Mouse (Mus musculus) heart, postnatal 0 days (tissue): Measurements from ENCODE around the gene Pilrb2. TPM values are rescaled to one million over a fixed set of nuclear protein-coding genes. Genes with fewer than 3 reads are reported as not detected.
"Not testable (repeated sequence)": the region's sequence is repeated elsewhere in the genome, so short reads cannot be mapped to it uniquely, and the experiment has no call there.

Experiments
- ATAC-seq: fragments of 200-750 bp; cut with Nextera tagmentation; 2 replicates; pipeline ENCODE4 v1.8.0; 2017; ENCODE audit warnings: low read depth, moderate number of reproducible peaks, moderate library complexity; ENCODE audit not compliant: insufficient read depth
- DNase-seq: peaks from one replicate; pipeline ENCODE4 v3.0.0-alpha.2; 2016; ENCODE audit warnings: low spot score
- H3K27ac ChIP-seq: fragments of 300-500 bp; sonication (generic); 2 replicates; pipeline ENCODE4 v1.5.1; 2014; ENCODE audit warnings: low read depth, mild to moderate bottlenecking
- H3K27me3 ChIP-seq: fragments of 300-500 bp; sonication (generic); 2 replicates; pipeline ENCODE4 v1.6.1; 2014; ENCODE audit warnings: low read length, mixed read lengths; ENCODE audit not compliant: control insufficient read depth, insufficient read depth
- H3K36me3 ChIP-seq: fragments of 300-500 bp; sonication (generic); replicated peaks from 2 replicates; pipeline ENCODE4 v1.6.1; 2014; ENCODE audit warnings: low read length, mixed read lengths; ENCODE audit not compliant: control insufficient read depth, insufficient read depth
- H3K4me1 ChIP-seq: fragments of 300-500 bp; sonication (generic); 2 replicates; pipeline ENCODE4 v1.6.1; 2014; ENCODE audit warnings: antibody characterized with exemption; ENCODE audit not compliant: control insufficient read depth, insufficient read depth
- H3K4me2 ChIP-seq: fragments of 300-500 bp; sonication (generic); 2 replicates; pipeline ENCODE4 v1.6.1; 2014; ENCODE audit warnings: low read depth, mild to moderate bottlenecking, low read length, moderate library complexity
- H3K4me3 ChIP-seq: fragments of 300-500 bp; sonication (generic); 2 replicates; pipeline ENCODE4 v1.5.1; 2014; ENCODE audit warnings: low read depth, low read length
- H3K9ac ChIP-seq: fragments of 300-500 bp; sonication (generic); replicated peaks from 2 replicates; pipeline ENCODE4 v1.6.1; 2014; ENCODE audit warnings: low read depth, low read length, mixed read lengths
- H3K9me3 ChIP-seq: fragments of 300-500 bp; sonication (generic); replicated peaks from 2 replicates; pipeline ENCODE4 v1.6.1; 2016; ENCODE audit warnings: low read length; ENCODE audit not compliant: control insufficient read depth
- CTCF ChIP-seq: IDR thresholded peaks from 2 replicates; pipeline ENCODE4 v1.5.1; 2016; ENCODE audit warnings: antibody characterized with exemption, control low read depth, low read depth
- EP300 ChIP-seq: IDR thresholded peaks from 2 replicates; pipeline ENCODE4 v1.6.1; 2016; ENCODE audit warnings: antibody characterized with exemption, low read depth
- WGBS: fragments of 180-500 bp; shearing (Covaris S2); extraction: QIAGEN DNeasy Blood & Tissue Kit; methylation state at CpG from one replicate; pipeline ENCODE4 v1.1.7; 2014; 5-methylcytosine and 5-hydroxymethylcytosine counted together
- polyA plus RNA-seq: library from polyadenylated mRNA; unstranded; fragments of >200 nt; fragmentation: Nextera tagmentation; extraction: Ambion mirVana; gene quantifications from 2 replicates; pipeline ENCODE4 v1.2.1, GENCODE M21; 2015
- total RNA-seq: library from RNA; depleted of rRNA; stranded (reverse); fragments of >200 nt; gene quantifications from 2 replicates; pipeline ENCODE4 v1.2.3, GENCODE M21; 2014; ENCODE audit warnings: low replicate concordance; rRNA removed

Pilrb2 gene
- 2.4 TPM in 1 of 2 replicates, not detected in the other for total RNA-seq
- polyA plus RNA-seq = 1.2 and 1.6 TPM in 2 replicates

- H3K27ac ChIP-seq, H3K4me1 ChIP-seq, H3K27me3 ChIP-seq, ATAC-seq, H3K36me3 ChIP-seq, DNase-seq, H3K9ac ChIP-seq, H3K4me3 ChIP-seq, H3K4me2 ChIP-seq, H3K9me3 ChIP-seq: not testable (repeated sequence)
- WGBS = 49% methylated on average over 2 of the region's 3 CpGs
Observed at GRCm38 (mm10) chr5:137871644-137872380, at the start of gene Pilrb2. Gene Pilrb2 (minus strand): TSS chr5:137871815.

DNA sequence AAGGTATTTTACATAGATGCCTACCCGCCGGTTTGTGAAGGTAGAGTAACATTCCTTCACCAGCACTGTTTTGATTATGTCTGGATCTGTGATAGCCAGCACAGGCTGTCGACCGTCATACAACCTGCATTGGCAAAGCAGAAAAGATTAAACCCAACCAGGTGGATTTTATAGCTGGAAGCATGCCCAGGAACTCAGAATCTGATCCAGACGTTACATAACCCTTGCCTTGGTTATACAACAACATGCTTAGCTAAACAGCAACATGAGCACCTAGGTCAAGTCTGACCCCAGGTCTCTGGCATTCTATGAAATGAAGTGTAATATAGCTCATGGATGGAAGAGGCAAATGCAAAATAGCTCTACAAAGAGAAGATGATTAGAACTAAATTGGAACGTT, 43.9 kb upstream of the Pilrb2 start:
- DNase-seq (no peak), ATAC-seq (no peak)
- 59% methylated on average over 6 of the region's 6 CpGs for WGBS
- H3K9ac ChIP-seq = no peak overlapping the region
- no peak overlapping the region for H3K4me2 ChIP-seq
- no peaks in the 10 kb centered on the region for H3K27me3 ChIP-seq
- no peaks in the 10 kb centered on the region for H3K9me3 ChIP-seq
- no peaks in the 10 kb centered on the region for H3K36me3 ChIP-seq
- no peak overlapping the region for H3K4me3 ChIP-seq
- TF ChIP-seq EP300 = no peak
- TF ChIP-seq CTCF = no peak
- H3K27ac ChIP-seq = no peak overlapping the region
- no peaks in the 10 kb centered on the region for H3K4me1 ChIP-seq

- Histone ChIP-seq H3K27me3 (no peaks in the 10 kb centered on the region), H3K4me1 (no peaks in the 10 kb centered on the region), H3K9me3 (no peaks in the 10 kb centered on the region), H3K27ac (no peak overlapping the region), H3K36me3 (no peaks in the 10 kb centered on the region), H3K4me2 (no peak overlapping the region), H3K4me3 (no peak overlapping the region), H3K9ac (no peak overlapping the region)
- no peak for DNase-seq
- ATAC-seq = no peak
- TF ChIP-seq CTCF (peak; percentile 16; the same call in 1 of the 2 replicates), EP300 (no peak)
Observed at GRCm38 (mm10) chr5:137914508-137914907, 42.9 kb upstream of the Pilrb2 start.

DNA sequence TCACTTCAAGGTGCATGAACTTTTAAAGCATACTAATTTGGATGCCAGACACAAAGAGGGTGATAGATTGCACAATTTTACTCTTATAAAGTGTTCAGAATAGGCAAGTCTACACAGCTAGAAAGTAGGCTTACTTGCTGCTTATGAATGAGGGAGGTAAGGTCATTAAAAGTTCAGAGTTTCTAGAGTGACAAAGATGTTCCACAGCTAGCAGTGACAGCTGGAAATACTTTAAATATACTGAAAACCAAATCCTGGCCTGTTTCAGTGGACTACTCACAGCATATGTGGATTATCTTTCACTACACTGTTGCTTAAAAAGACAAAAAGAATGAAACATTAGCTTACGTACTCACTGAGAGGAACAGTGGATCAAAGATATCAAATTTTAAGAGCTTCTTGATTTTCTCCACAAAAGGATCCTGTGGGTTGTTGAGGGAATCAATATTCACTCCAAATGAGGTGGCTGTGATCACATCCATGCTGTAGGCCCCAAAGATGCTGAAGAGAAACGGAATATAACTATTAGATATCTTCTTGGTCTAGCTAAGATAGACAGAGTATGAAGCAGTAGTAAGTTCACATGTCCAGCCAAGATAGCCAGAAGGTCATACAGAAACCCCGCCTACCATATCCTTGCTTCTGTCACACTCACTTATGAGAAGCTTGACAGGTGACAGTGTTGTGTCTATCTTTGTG, 38.1 kb upstream of the Pilrb2 start:
- H3K9ac ChIP-seq = no peak overlapping the region
- H3K9me3 ChIP-seq = no peaks in the 10 kb centered on the region
- H3K4me2 ChIP-seq = no peak overlapping the region
- H3K4me1 ChIP-seq = no peaks in the 10 kb centered on the region
- WGBS = 68% methylated on average over 3 of the region's 3 CpGs
- no peak overlapping the region for H3K27ac ChIP-seq
- no peaks in the 10 kb centered on the region for H3K27me3 ChIP-seq
- no peak overlapping the region for H3K4me3 ChIP-seq
- no peaks in the 10 kb centered on the region for H3K36me3 ChIP-seq
- ATAC-seq (no peak), DNase-seq (no peak)
- TF ChIP-seq EP300 (no peak), CTCF (no peak)

DNA sequence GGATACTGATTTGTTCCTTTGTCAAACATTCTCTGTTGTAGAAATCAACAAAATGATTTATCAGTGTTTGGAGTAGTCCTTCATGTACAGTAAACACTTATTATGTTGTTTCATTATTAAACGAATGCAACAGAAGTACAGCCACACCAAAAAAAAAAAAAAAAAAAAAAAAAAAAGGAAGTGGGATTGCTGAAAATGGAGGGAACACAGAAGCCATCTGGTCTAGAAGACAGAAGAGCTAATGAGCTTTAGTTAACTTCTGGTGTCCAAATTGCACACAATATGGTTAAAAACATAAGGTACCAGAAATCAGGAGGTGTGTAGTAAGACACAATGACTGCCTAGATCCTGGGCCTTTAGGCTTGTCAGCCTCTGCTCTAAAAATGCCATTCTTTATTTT, 26.2 kb upstream of the Pilrb2 start:
- WGBS = 57% methylated on average over 1 of the region's 1 CpGs
- no peaks in the 10 kb centered on the region for H3K9me3 ChIP-seq
- H3K27ac ChIP-seq = no peak overlapping the region
- no peak for TF ChIP-seq CTCF
- no peak for TF ChIP-seq EP300
- no peaks in the 10 kb centered on the region for H3K27me3 ChIP-seq
- ATAC-seq = no peak
- no peak overlapping the region for H3K9ac ChIP-seq
- H3K4me2 ChIP-seq = no peak overlapping the region
- no peak for DNase-seq
- H3K4me1 ChIP-seq = no peaks in the 10 kb centered on the region
- H3K36me3 ChIP-seq = no peaks in the 10 kb centered on the region
- no peak overlapping the region for H3K4me3 ChIP-seq
